Mouse (Mus musculus): Measurements from ENCODE around the gene Rnf180. TPM values are rescaled to one million over a fixed set of nuclear protein-coding genes. Genes with fewer than 3 reads are reported as not detected.

Gene Rnf180
- polyA plus RNA-seq, 1 experiment, result 9.1 TPM

DNA sequence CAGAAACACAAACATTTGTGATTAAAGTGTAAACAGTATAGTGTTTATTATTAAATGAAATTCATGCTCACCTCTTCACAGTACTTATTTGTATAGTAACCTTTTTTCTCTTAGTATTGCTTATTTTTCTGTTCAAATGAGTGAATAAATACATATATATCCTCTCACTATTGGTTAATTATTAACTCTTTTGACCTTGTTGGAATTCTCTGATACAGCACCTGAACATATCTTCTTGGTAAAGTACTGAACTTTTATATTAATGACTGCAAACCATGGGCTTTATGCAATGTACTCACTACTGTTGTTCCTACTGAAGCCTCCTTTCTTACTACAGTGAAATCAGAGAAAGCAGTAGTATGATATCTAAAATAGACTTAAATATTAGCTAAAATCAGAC lies 173.0 kb downstream of the Rnf180 start:
- Histone ChIP-seq H3K4me3 (replicated peaks; ENCODE audit: insufficient read depth, low read depth, low read length) (no peak overlapping the region), H3K27me3 (ENCODE audit: control insufficient read depth, insufficient read depth, low read length) (no peaks in the 10 kb centered on the region), H3K27ac (ENCODE audit: insufficient read depth, low read length) (no peak overlapping the region), H3K4me1 (ENCODE audit: control insufficient read depth, insufficient read depth, low read length) (no peaks in the 10 kb centered on the region)
- TF ChIP-seq CTCF (IDR thresholded peaks at IDR 0.05; ENCODE audit: borderline replicate concordance, insufficient read depth, low read depth, low read length), result no peak
- no peak for TF ChIP-seq POLR2A (IDR thresholded peaks at IDR 0.05; ENCODE audit: borderline replicate concordance, insufficient read depth, low read length)
- no peak for DNase-seq

DNA sequence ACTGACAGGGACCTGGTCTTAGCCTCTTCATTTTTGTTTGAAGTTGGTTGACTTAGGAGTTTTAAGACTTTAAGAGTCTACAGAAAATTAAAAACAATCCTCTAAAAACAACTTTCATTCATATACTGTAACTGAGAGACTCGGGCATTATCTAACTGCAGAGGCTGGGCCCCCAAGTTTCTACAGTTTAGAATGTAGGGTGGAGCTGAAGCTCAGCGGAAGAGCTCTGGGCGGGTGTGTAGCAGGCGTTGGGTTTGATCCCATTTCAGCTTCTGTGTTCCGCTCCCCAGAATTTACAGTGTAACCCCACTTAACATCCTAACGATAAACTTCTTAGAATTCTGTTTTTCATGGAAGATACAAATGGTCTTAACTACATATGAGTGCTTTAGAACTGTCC lies 183.0 kb downstream of the Rnf180 start:
- 88% methylated on average over 6 of the region's 6 CpGs for WGBS
- H3K27me3 ChIP-seq (ENCODE audit: control insufficient read depth, insufficient read depth, low read length), result no peaks in the 10 kb centered on the region
- TF ChIP-seq CTCF (IDR thresholded peaks at IDR 0.05; ENCODE audit: borderline replicate concordance, insufficient read depth, low read depth, low read length) (no peak), POLR2A (IDR thresholded peaks at IDR 0.05; ENCODE audit: borderline replicate concordance, insufficient read depth, low read length) (no peak)
- H3K4me1 ChIP-seq (ENCODE audit: control insufficient read depth, insufficient read depth, low read length), result no peaks in the 10 kb centered on the region
- DNase-seq, result no peak
- no peak overlapping the region for H3K4me3 ChIP-seq (replicated peaks; ENCODE audit: insufficient read depth, low read depth, low read length)
- no peak overlapping the region for H3K27ac ChIP-seq (ENCODE audit: insufficient read depth, low read length)

DNA sequence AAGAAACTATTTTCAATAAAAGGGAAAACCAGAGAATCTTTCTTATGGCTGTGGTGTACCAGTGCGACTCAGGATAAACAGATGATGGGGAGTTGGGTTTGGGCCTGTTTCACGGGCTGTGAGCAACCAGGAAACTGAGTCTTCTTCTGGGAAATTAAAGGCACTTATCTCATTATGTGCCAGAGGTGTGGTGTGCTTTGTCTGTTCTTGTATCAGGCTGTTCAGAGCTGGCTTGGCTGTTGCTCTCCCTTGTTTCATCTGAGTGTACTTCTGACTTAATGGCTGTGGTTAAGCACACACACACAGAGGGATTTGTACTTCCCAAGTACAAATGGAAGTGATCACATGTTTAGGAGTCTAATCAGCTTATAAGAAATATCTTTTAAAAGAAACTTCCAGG lies 190.2 kb downstream of the Rnf180 start:
- Histone ChIP-seq H3K4me1 (ENCODE audit: control insufficient read depth, insufficient read depth, low read length) (no peaks in the 10 kb centered on the region), H3K4me3 (replicated peaks; ENCODE audit: insufficient read depth, low read depth, low read length) (no peak overlapping the region), H3K27me3 (ENCODE audit: control insufficient read depth, insufficient read depth, low read length) (no peaks in the 10 kb centered on the region), H3K27ac (ENCODE audit: insufficient read depth, low read length) (no peak overlapping the region)
- TF ChIP-seq POLR2A (IDR thresholded peaks at IDR 0.05; ENCODE audit: borderline replicate concordance, insufficient read depth, low read length) (no peak), CTCF (IDR thresholded peaks at IDR 0.05; ENCODE audit: borderline replicate concordance, insufficient read depth, low read depth, low read length) (no peak)
- no peak for DNase-seq
- 89% methylated on average over 2 of the region's 2 CpGs for WGBS

DNA sequence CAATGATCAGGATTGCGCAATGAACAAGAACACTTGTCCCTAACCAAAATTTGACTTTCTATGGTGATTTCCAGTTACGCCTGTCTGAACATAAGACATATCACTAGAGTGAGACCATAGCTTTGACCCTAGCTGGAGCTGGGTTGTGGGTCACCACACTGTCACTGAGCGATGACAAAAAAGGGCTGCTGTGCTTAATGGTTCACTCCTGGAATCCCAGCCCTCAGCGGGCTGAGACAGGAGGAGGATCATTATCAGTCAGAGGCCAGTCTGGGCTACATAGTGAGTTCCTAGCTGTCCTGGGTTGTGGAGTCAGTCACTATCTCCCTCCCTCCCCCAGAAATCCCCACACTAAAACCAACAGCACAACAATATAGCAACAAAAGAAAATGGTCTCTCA lies 193.9 kb downstream of the Rnf180 start:
- no peaks in the 10 kb centered on the region for H3K4me1 ChIP-seq (ENCODE audit: control insufficient read depth, insufficient read depth, low read length)
- TF ChIP-seq CTCF (IDR thresholded peaks at IDR 0.05; ENCODE audit: borderline replicate concordance, insufficient read depth, low read depth, low read length), result no peak
- TF ChIP-seq POLR2A (IDR thresholded peaks at IDR 0.05; ENCODE audit: borderline replicate concordance, insufficient read depth, low read length), result no peak
- WGBS, result 75% methylated on average over 4 of the region's 4 CpGs
- no peak overlapping the region for H3K4me3 ChIP-seq (replicated peaks; ENCODE audit: insufficient read depth, low read depth, low read length)
- DNase-seq, result no peak
- no peak overlapping the region for H3K27ac ChIP-seq (ENCODE audit: insufficient read depth, low read length)
- no peaks in the 10 kb centered on the region for H3K27me3 ChIP-seq (ENCODE audit: control insufficient read depth, insufficient read depth, low read length)

DNA sequence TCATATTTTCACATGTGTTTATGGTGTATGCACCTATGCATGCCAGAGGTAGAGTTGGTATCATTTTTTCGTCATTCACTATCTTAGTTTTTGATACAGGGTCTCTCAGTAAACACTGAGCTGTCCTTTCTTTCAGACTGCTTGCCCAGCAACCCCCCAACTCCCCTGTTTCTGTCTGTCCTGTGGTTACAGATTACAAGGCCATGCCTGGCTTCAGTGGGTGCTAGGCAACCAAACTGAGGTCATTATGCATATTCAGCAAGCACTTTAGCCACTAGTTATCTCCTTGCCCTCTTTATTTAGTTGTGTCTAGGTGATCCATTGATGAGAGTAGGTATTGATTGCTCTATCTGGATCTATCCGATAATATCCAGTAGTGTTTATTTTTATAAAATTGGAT lies 198.3 kb downstream of the Rnf180 start:
- Histone ChIP-seq H3K4me3 (replicated peaks; ENCODE audit: insufficient read depth, low read depth, low read length) (no peak overlapping the region), H3K27ac (ENCODE audit: insufficient read depth, low read length) (no peak overlapping the region), H3K27me3 (ENCODE audit: control insufficient read depth, insufficient read depth, low read length) (no peaks in the 10 kb centered on the region), H3K4me1 (ENCODE audit: control insufficient read depth, insufficient read depth, low read length) (no peaks in the 10 kb centered on the region)
- TF ChIP-seq POLR2A (IDR thresholded peaks at IDR 0.05; ENCODE audit: borderline replicate concordance, insufficient read depth, low read length), result no peak
- TF ChIP-seq CTCF (IDR thresholded peaks at IDR 0.05; ENCODE audit: borderline replicate concordance, insufficient read depth, low read depth, low read length), result no peak
- DNase-seq, result no peak
- WGBS, result 73% methylated on average over 2 of the region's 2 CpGs

DNA sequence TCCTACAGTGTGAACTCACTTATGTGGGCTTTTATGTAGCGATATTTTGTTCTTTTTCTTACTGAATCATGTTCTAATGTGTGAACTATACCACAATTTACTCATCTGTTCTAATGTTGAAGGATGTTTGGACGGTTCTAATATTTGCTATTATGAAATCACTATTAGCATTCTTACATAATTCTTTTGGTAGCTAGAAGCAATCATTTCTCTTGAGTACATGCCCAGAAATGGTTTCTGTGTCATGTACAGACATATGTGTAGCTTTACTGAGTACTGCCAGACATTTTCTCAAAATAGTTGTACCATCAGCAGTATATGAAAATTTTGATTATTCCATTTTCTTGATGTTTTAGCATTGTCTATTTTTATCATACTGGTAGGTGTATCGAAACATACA lies 205.3 kb downstream of the Rnf180 start:
- 91% methylated on average over 3 of the region's 3 CpGs for WGBS
- Histone ChIP-seq H3K4me1 (ENCODE audit: control insufficient read depth, insufficient read depth, low read length) (no peaks in the 10 kb centered on the region), H3K27ac (ENCODE audit: insufficient read depth, low read length) (no peak overlapping the region), H3K4me3 (replicated peaks; ENCODE audit: insufficient read depth, low read depth, low read length) (no peak overlapping the region), H3K27me3 (ENCODE audit: control insufficient read depth, insufficient read depth, low read length) (no peaks in the 10 kb centered on the region)
- TF ChIP-seq POLR2A (IDR thresholded peaks at IDR 0.05; ENCODE audit: borderline replicate concordance, insufficient read depth, low read length) (no peak), CTCF (IDR thresholded peaks at IDR 0.05; ENCODE audit: borderline replicate concordance, insufficient read depth, low read depth, low read length) (no peak)
- DNase-seq, result no peak

DNA sequence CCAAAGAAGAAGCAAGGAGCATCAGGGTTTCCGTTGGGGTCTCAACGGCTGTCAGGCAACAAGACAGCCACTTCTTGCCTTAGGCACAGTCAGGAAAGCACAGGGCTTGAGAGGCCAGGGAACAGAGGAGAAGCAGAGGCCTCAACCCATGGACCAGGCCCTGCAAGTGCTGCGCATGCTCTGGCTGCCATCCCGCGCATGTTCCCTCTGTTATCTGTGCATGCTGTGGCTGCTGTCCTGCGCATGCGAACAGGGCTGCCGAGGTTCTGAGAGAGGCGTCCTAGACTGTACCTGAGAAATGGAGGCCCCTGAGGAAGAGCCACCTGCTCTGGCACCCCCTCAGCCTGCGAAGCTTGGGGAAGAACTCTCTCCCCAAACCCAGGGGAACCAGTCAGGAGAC lies 212.8 kb downstream of the Rnf180 start, which contains the start of gene 4933425L06Rik:
4933425L06Rik (plus strand) TSS at position 261 of the 400 bp plus-strand sequence.
- no peaks in the 10 kb centered on the region for H3K4me1 ChIP-seq (ENCODE audit: control insufficient read depth, insufficient read depth, low read length)
- no peak for TF ChIP-seq POLR2A (IDR thresholded peaks at IDR 0.05; ENCODE audit: borderline replicate concordance, insufficient read depth, low read length)
- no peak for TF ChIP-seq CTCF (IDR thresholded peaks at IDR 0.05; ENCODE audit: borderline replicate concordance, insufficient read depth, low read depth, low read length)
- H3K27ac ChIP-seq (ENCODE audit: insufficient read depth, low read length), result no peak within 1 kb of the TSS
- WGBS, result 89% methylated on average over 10 of the region's 10 CpGs
- no peak within 1 kb of the TSS for H3K4me3 ChIP-seq (replicated peaks; ENCODE audit: insufficient read depth, low read depth, low read length)
- no peak for DNase-seq
- H3K27me3 ChIP-seq (ENCODE audit: control insufficient read depth, insufficient read depth, low read length), result no peaks in the 10 kb centered on the region

Other genes with a start within 250 kb of the Rnf180 start
- gene Rgs7bp, start 239.9 kb downstream of the Rnf180 start, polyA plus RNA-seq (2012; rRNA removed), result 82.6 and 88.6 TPM in 2 replicates
- gene 4933425L06Rik, start 212.7 kb downstream of the Rnf180 start, polyA plus RNA-seq (2012; rRNA removed), result not detected in 2 replicates
- gene Htr1a, start 148.8 kb upstream of the Rnf180 start, polyA plus RNA-seq (2012; rRNA removed), result 2.7 and 3.9 TPM in 2 replicates